Mouse (Mus musculus): Measurements from ENCODE around the gene Slc1a7.

Gene Slc1a7

DNA sequence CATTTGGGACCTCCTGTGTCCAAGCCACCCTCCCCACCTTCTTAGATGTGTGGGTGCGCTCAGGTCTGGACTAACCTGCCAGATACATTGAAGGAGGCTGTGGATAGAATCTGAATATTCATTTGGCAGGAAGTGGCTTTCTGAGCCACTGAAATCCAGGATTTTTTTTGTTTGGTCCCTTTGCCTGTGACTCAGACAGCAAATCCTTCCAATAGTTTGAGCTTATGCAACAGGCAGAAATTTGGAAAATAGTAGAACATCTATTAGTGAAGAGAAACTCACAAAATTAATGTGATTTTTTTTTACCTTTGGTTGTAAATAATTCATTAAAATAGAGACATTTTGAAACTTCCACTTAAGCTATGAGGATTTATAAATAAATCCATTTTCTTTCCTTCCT is 3.0 kb downstream of the Slc1a7 start:
- no peak for DNase-seq

- peak; percentile 14 for DNase-seq
These were observed 6.4 kb downstream of the Slc1a7 start for GRCm38 (mm10) chr4:107974527-107974926.

DNA sequence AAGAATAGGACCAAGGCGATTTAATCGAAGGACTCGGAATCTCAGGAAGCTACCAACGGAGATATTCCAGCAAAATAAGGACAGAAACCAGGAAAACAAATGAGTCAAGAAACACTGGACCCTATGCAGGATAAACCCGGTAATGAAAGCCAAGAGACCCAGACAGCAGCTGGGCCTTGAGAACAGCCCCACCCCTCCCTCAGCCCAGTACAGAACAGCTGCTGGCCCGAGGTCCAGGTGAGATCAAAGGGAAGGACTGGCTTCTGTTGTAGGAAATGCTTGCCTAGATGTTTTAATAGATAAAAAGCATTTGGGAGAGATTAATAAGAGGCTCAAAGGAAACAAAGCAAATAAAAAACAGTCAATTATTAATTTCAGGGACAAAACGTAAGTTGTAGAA is 6.9 kb downstream of the Slc1a7 start:
- DNase-seq, result no peak

- no peak for DNase-seq
These were observed 9.5 kb downstream of the Slc1a7 start for GRCm38 (mm10) chr4:107977593-107977992.

DNA sequence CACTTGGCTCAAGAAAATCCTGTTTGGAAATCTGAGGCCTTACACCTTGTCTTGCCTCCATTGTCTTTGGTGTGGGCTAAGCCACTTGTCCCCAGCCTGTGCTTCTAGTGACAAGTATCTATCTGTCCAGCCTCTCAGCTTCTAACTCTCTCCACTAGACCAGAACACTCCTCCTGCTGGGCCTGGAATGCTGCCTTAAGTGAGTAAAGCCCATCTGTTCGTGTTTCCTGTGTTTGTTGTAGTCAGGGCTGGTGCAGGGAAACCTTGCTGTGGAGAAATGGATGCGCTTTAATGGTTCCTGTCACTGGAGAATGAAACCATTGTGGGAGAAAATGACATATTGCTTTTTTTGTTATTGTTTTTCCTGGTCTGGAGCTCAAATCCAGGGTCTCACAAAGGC is 11.4 kb downstream of the Slc1a7 start:
- no peak for DNase-seq

- DNase-seq, result no peak
These were observed 12.0 kb downstream of the Slc1a7 start for GRCm38 (mm10) chr4:107980002-107980600.

GRCm38 (mm10) chr4:107983717-107984116 is 15.6 kb downstream of the Slc1a7 start:
- DNase-seq, result no peak

DNA sequence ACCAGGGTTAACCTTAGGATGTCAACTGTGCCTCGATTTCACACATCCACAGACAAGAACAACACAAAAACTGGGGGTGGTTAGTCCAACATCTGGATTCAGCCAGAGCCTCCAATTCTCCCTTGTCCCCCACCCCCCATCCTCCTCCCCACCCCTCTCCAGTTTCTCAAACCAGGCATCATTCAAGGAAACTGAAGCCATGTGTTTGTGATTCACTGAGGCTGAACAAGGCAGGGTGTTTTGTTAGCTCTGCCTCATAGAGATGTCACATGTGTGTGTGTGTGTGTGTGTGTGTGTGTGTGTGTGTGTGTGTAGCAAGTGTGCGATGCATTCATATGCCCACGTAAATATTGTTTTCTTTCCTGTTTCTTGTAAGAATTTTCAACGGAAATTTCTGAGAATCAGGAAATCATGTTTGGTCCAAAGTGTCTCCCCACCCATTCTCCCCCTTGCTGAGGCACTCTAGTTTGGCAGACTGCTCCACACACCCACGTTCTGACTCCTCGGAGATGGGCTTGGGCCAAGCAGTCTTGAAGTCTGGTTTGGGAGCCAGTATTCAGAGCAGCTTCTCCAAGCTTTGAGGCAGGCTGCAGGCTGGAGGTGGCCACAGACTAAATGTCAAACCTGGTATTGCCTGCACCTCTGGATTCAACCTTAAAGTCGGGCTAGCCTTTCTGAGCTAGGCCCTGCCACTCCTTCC is 16.3 kb downstream of the Slc1a7 start:
- DNase-seq, result no peak

DNA sequence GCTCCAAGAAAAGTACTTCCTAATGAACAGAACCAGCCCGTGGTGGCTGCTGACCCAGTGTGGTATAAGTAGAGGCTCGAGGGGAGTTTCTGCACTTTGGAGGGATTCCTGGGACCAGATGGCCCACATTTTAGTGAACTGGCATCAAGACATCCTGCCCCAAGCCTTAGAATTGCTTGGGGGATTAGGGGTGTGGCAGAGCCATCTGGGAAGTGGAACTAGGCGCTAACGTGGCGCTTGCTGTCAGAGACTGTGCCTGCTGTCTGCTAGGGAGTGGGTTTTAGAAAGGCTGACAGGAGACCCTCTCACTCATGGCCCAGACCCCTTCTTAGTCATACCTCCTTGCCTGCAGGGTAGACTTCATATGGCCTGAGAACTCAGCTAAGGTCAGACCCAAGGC is 17.7 kb downstream of the Slc1a7 start:
- DNase-seq, result no peak

DNA sequence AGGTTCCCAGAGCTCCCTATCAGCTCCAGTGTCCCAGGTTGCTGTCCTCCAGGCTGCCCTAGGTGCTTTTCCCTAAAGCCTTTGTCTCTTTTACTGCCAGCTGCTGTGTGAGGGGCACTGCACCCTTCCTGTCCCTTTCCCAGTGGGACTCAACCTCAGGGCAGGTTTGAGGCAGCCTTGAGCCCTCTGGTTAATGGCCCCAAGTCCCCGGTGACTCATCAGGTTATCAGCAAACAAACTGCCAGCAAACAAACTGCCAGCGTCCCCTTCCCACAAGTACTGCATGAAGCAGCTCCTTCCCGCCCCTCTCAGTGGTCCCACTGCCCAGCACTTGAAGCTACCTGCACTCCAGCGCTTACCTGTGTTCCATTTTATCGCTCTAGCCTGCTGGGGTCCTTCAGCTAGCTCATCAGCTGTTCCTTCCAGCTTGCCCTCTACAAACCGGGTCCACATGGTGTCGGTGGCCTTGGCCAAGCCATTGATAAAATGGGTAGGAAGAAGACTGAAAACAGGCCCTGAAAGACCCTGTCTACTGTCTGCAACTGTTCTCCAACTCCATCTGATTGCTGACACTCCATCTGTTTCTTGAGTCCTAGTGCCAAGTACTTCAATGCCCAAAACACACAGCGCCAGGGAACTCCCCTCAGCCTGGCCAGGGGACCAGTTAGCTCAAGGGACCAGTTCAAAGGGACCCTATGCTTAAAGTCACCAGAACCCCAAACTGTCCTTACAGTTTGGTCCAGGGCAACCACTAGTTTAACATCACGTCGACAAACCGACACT is 18.4 kb downstream of the Slc1a7 start:
- DNase-seq, result no peak

DNA sequence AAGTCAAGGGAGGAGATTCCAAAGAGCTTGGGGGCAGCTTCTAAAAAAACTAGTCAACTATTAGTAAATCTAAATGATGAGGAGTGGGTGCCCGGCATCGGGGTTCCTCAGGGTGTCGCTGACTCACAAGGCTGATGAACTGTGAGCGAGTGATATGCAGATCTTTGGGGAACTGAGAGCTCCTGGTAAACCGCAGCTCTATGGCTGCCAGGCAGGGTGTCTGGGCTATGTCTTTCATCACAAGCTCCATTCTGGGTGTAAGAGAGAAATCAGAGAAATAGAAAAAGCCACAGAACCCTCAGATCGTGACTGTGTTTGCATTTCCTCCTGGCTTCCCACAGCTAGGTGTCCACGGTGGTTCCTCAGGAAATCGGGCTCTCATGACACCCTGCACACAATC is 20.8 kb downstream of the Slc1a7 start:
- peak; percentile 54 for DNase-seq

- no peak for DNase-seq
These were observed 22.7 kb downstream of the Slc1a7 start for GRCm38 (mm10) chr4:107990818-107991217.

DNA sequence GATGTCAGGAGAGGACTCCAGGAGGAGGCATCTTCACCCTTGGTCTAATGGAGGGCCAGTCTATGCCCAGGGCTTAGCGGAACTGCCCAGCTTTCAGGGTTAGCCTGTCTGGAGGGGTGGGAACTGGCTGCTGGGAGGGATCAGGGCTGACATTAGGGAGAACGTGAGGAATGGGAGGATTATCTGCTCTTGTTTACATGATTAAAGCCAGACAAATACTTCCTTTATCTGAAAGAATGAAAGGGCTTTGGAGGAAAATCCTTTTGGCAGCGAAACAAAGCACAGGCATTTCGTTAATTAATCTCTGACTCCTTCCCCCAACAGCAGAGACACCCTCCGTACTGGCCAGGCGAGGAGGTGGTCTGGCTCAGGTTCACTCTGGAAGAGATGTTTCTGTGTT is 23.7 kb downstream of the Slc1a7 start:
- DNase-seq, result no peak

DNA sequence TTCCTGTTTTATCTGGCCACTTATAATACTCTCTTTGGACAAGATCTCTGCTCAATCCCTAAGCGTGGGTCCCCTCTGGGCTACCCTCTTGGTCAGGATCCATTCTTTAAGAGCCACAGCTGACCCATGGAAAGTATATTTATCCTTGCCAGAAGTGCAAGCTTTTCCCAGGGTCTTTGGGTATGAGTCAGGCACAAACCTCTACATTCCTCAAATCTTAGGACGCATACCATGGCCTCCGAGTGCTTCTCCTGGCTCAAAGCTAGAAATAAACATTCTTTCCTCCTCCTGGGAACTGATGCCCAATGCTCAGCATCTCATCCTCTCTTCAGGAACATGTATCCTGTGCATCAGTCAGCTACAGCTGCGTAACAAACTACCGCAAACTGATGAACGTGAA is 26.9 kb downstream of the Slc1a7 start:
- DNase-seq, result no peak

- DNase-seq, result no peak
These were observed 27.6 kb downstream of the Slc1a7 start for GRCm38 (mm10) chr4:107995727-107996126.

DNA sequence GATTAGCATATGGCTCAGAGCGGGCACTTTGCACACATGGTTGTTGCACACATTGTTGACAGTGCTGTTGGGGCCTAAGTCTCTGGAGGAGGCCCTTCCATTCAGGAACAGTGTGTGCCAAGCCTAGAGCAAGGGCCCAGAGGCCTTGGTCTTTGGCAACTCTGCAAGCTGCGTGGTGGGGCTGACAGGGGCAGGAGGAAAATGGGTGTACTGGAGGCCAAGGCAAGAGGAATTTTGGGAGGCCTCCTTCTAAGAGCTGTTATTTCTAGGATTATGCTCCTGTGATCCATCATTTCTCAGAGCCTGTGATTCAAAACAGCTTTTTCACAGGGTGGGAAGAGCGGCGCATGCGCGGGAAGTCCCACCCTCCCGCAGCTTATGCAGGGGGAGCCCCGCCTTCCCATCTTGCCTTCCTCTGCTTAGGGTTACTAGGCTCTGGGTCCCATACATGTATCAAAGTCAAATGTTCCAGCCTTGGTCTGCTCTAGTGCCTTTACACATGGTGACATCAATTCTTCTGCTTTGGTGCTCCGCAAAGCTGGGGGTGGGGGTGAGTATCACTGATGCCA is 28.4 kb downstream of the Slc1a7 start:
- DNase-seq, result no peak

DNA sequence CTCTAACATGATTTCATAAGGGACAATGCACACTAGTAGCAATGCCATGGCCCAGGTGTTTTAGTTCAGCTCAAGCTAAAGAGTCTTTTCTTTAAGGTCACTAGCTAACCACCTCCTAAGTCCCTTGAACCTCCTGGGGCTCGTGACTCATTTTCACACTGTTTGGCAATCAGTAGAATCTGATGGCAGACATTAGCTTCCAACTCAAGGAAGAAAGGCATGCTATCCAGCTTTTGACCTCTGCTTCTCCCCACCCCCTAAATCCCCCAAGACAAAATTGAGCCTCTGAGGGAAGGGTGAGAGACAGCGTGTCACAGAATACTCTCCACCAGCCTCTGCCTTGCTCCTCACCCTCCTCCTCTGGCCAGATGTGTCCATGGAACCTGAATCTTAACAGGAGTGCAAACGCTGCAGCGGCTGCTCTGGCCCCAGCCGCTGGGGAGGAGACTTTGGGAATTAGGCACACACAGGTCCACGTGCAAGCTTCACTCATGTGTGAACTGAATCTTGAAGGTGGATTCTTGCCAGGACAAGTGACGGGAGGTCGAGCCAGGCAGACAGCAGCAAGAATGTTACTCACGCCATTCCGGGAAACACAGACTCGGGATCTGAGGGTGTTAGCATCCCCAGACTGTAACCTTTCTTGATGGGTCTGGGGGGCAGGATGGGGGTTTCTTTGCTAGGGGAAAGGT is 30.7 kb downstream of the Slc1a7 start:
- no peak for DNase-seq

DNA sequence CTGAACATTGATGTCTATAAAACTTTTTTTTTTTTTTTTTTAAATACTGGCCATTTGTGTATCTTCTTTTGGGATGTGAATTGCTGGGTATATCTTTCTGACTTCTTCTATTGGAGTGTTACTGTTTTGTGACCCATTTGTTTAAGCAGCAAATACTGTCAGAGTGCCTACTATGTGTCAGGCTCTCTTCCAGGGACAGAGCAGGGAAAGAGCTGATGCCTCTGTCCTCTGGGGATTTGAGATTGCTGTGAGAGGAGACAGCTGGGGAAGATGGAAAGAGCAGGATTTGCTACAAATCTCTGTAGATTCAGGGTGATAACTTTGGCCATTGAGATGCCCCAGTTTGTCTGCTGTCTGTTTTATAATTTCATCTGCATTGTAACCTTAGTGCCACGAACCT is 31.2 kb downstream of the Slc1a7 start:
- DNase-seq, result no peak

DNA sequence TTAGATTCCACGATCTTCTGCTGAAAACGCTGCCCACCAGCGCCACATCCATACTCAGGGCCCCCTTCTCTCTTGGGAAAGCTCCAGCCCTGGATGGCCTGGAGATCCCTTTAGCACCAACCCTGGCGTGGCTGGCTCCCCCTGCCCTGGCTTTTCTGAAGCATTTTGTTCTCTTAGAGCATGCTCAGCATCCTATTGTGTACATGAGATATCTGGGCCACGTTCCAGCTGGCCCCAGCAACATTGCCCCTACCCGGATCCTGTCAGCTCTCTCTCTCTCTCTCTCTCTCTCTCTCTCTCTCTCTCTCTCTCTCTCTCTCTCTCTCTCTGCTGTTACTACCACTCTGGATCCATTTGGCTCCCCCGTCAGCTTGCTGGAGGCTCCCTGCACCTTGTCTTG is 37.2 kb downstream of the Slc1a7 start:
- no peak for DNase-seq

DNA sequence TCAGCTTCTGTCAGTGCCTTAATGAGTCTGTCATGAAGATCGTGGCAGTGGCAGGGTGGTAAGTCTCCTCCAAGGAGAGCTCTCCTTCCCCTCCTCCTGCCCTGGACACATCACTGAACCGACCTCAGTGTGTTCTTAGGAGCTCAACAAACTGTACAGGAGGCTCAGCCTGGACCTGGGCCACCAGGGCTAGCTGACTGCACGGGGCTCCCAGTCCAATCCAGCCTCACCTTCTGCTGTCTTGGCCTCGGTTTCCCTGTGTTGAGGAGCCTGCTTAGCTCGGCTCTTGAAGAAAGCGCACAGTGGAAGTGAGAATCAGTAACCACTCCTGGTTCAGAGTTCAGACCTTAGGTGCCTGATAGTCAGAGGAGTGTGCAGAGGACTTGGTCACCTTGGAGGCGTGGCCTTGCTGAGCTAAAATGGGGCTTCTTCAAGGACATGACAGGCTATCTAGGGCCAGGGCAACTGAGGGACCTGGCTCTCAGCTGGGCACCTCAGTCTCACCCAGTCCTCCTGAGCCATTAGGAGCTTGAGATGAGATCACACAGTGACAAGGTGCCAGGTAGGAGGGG is 39.5 kb downstream of the Slc1a7 start:
- no peak for DNase-seq

- DNase-seq, result no peak
These were observed 40.4 kb downstream of the Slc1a7 start for GRCm38 (mm10) chr4:108008541-108008940.

GRCm38 (mm10) chr4:108014466-108014865 is 46.3 kb downstream of the Slc1a7 start:
- DNase-seq, result no peak
